Mouse (Mus musculus) olfactory bulb, adult 2 months (tissue): ENCODE measurements around the gene Trmt1.

Experiments
- CTCF ChIP-seq: fragments of 200-500 bp; IDR thresholded peaks from 2 replicates; pipeline ENCODE4 v1.5.1; 2012; ENCODE audit warnings: low read depth, mild to moderate bottlenecking, low read length, moderate library complexity; ENCODE audit not compliant: insufficient read depth
- POLR2A ChIP-seq: fragments of 200-500 bp; IDR thresholded peaks from 2 replicates; pipeline ENCODE4 v1.6.1; 2012; ENCODE audit warnings: mild to moderate bottlenecking, low read depth, low read length, moderate library complexity; ENCODE audit not compliant: insufficient read depth

- TF ChIP-seq CTCF (no peak), POLR2A (no peak)
Observed at GRCm38 (mm10) chr8:84656641-84657126, 29.4 kb upstream of the Trmt1 start.
